Mouse (Mus musculus) hindbrain, embryonic 12.5 days (tissue): ENCODE results near the gene C130026I21Rik. TPM values are rescaled to one million over a fixed set of nuclear protein-coding genes. Genes with fewer than 3 reads are reported as not detected.

ENCODE experiments used
- ATAC-seq: fragments of 200-750 bp; cut with Nextera tagmentation; 2 replicates; pipeline ENCODE4 v1.8.0; 2017; ENCODE audit warnings: moderate TSS enrichment; ENCODE audit not compliant: low FRiP score
- H3K27ac ChIP-seq: fragments of 300-500 bp; sonication (generic); 2 replicates; pipeline ENCODE4 v1.5.1; 2016; ENCODE audit warnings: mild to moderate bottlenecking
- H3K27me3 ChIP-seq: fragments of 300-500 bp; sonication (generic); 2 replicates; pipeline ENCODE4 v1.6.1; 2016; ENCODE audit warnings: mild to moderate bottlenecking
- H3K36me3 ChIP-seq: fragments of 300-500 bp; sonication (generic); 2 replicates; pipeline ENCODE4 v1.6.1; 2016; ENCODE audit warnings: mild to moderate bottlenecking
- H3K4me1 ChIP-seq: fragments of 300-500 bp; sonication (generic); 2 replicates; pipeline ENCODE4 v1.6.1; 2016
- H3K4me2 ChIP-seq: fragments of 300-500 bp; sonication (generic); replicated peaks from 2 replicates; pipeline ENCODE4 v1.6.1; 2016; ENCODE audit warnings: mild to moderate bottlenecking
- H3K4me3 ChIP-seq: fragments of 300-500 bp; sonication (generic); 2 replicates; pipeline ENCODE4 v1.5.1; 2016; ENCODE audit warnings: mild to moderate bottlenecking
- H3K9ac ChIP-seq: fragments of 300-500 bp; sonication (generic); 2 replicates; pipeline ENCODE4 v1.6.1; 2016; ENCODE audit warnings: mild to moderate bottlenecking, moderate library complexity
- H3K9me3 ChIP-seq: fragments of 300-500 bp; sonication (generic); replicated peaks from 2 replicates; pipeline ENCODE4 v1.6.1; 2016; ENCODE audit warnings: mild to moderate bottlenecking
- WGBS: fragments of 180-500 bp; shearing (Covaris S2); methylation state at CpG from one replicate; pipeline ENCODE4 v1.1.7; 2016; 5-methylcytosine and 5-hydroxymethylcytosine counted together
- microRNA-seq: library from miRNA; unstranded; fragments of <30 nt; microRNA quantifications from one replicate; pipeline ENCODE4, GENCODE M21; 2017
- polyA plus RNA-seq: library from polyadenylated mRNA; unstranded; fragments of >200 nt; fragmentation: Nextera tagmentation; extraction: Ambion mirVana; gene quantifications from 2 replicates; pipeline ENCODE4 v1.2.1, GENCODE M21; 2016

The C130026I21Rik gene
- polyA plus RNA-seq, 1 experiment from 2014 or later = not detected

- Histone ChIP-seq H3K4me3 (no peak overlapping the region), H3K9me3 (no peaks in the 10 kb centered on the region; the same call in 1 of the 2 replicates), H3K4me2 (no peak overlapping the region), H3K9ac (no peak overlapping the region), H3K27ac (no peak overlapping the region), H3K27me3 (no peaks in the 10 kb centered on the region), H3K4me1 (no peaks in the 10 kb centered on the region), H3K36me3 (no peaks in the 10 kb centered on the region)
- 97% methylated on average over 4 of the region's 4 CpGs for WGBS
- no peak for ATAC-seq
Observed at GRCm38 (mm10) chr1:84943549-84943948, 326.8 kb downstream of the C130026I21Rik start.

Small RNAs within 50 kb of the gene (microRNA-seq; reads per million reads assigned to microRNA genes)
- gene Gm27907 = not detected

Other genes with a start within 250 kb of the C130026I21Rik start
- gene Gm10553, start 170.4 kb downstream of the C130026I21Rik start, polyA plus RNA-seq = not detected in 2 replicates
- not detected in 2 replicates for gene A530032D15Rik, start 160.7 kb downstream of the C130026I21Rik start, polyA plus RNA-seq